Mouse (Mus musculus) forebrain, embryonic 15.5 days (tissue): ENCODE measurements around the gene Cxcr2. TPM values are rescaled to one million over a fixed set of nuclear protein-coding genes. Genes with fewer than 3 reads are reported as not detected.

Experiments
- ATAC-seq: fragments of 200-750 bp; cut with Nextera tagmentation; replicated peaks from 2 replicates; pipeline ENCODE4 v1.8.0; 2017; ENCODE audit warnings: mild to moderate bottlenecking, moderate TSS enrichment, moderate library complexity
- H3K27ac ChIP-seq: fragments of 300-500 bp; sonication (generic); replicated peaks from 2 replicates; pipeline ENCODE4 v1.5.1; 2015; ENCODE audit warnings: mild to moderate bottlenecking, inconsistent platforms
- H3K27me3 ChIP-seq: fragments of 300-500 bp; sonication (generic); 2 replicates; pipeline ENCODE4 v1.6.1; 2015; ENCODE audit warnings: inconsistent platforms
- H3K36me3 ChIP-seq: fragments of 300-500 bp; sonication (generic); 2 replicates; pipeline ENCODE4 v1.6.1; 2015; ENCODE audit warnings: mild to moderate bottlenecking, inconsistent platforms
- H3K4me1 ChIP-seq: fragments of 300-500 bp; sonication (generic); 2 replicates; pipeline ENCODE4 v1.6.1; 2015; ENCODE audit warnings: inconsistent platforms
- H3K4me2 ChIP-seq: fragments of 300-500 bp; sonication (generic); replicated peaks from 2 replicates; pipeline ENCODE4 v1.6.1; 2015; ENCODE audit warnings: mild to moderate bottlenecking, inconsistent platforms
- H3K4me3 ChIP-seq: fragments of 300-500 bp; sonication (generic); 2 replicates; pipeline ENCODE4 v1.5.1; 2015; ENCODE audit warnings: mild to moderate bottlenecking, inconsistent platforms
- H3K9ac ChIP-seq: fragments of 300-500 bp; sonication (generic); replicated peaks from 2 replicates; pipeline ENCODE4 v1.6.1; 2015; ENCODE audit warnings: mild to moderate bottlenecking, inconsistent platforms
- H3K9me3 ChIP-seq: fragments of 300-500 bp; sonication (generic); 2 replicates; pipeline ENCODE4 v1.6.1; 2016; ENCODE audit warnings: inconsistent platforms
- WGBS: fragments of 180-500 bp; shearing (Covaris S2); methylation state at CpG from one replicate; pipeline ENCODE4 v1.1.7; 2015; ENCODE audit warnings: mixed read lengths; 5-methylcytosine and 5-hydroxymethylcytosine counted together
- polyA plus RNA-seq: library from polyadenylated mRNA; unstranded; fragments of >200 nt; fragmentation: Nextera tagmentation; extraction: Ambion mirVana; gene quantifications from 2 replicates; pipeline ENCODE4 v1.2.1, GENCODE M21; 2015

Gene Cxcr2
- polyA plus RNA-seq, 1 experiment from 2014 or later = 0.13 TPM

DNA sequence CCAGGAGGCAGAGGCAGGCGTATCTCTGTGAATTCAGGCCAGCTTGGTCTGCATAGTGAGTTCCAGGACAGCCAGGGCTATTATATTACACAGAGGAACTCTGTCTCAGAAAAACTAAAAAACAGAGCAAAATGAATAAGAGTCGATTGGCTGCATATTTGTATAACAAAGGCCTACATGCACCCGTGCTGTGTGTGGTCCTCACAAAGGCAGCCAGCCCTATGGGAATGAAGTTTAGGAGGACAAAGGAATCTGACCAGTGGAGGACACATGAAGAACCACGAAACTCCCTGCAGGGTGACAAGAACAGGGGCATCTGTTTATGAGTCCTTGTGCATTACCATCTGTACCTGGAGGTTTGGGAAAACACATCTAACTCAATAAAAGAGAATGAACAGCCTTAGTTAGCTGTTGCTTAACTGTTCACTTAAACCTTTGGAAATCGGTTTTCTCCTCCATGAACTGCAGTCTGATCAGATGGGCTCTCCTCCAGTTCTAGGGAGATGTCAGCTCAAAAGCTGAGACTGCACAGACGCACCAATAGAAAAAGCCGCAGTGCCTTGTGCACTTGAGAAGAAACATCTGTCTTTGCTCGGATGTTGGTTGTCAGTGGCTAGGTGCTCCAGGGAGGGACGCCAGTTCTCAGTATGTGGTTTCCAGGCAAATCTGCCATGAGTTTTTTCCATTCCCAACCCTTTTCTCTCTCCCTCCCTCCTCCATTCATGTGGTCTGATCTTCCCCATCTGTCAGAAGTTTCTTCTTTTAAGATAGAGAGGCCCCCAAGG is 26.0 kb downstream of the Cxcr2 start:
- WGBS = 71% methylated on average over 9 of the region's 9 CpGs

DNA sequence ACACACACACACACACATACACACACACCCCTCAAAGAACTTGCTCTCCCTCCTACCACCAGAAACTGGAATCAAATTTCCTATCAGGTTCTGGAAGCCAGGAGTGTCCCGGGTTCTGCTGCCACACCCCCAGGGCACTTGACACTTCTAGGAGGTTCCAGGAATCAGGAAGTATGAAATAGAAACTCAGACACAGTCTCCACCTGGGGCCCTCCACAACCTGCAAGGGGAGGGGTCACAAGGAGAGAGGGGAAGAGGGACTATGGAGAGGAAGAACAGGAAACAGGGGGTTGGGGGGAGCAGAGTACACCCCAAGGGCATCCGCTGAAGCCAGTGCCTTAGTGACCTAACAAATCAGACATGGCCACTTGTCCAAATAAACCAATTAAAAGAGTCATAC is 27.7 kb downstream of the Cxcr2 start:
- no peak for ATAC-seq
- H3K4me3 ChIP-seq = no peak overlapping the region
- no peaks in the 10 kb centered on the region for H3K9me3 ChIP-seq
- H3K27me3 ChIP-seq = no peaks in the 10 kb centered on the region
- no peaks in the 10 kb centered on the region for H3K36me3 ChIP-seq
- H3K4me1 ChIP-seq = no peaks in the 10 kb centered on the region
- H3K27ac ChIP-seq = no peak overlapping the region
- WGBS = 74% methylated on average over 2 of the region's 2 CpGs
- no peak overlapping the region for H3K4me2 ChIP-seq
- H3K9ac ChIP-seq = no peak overlapping the region

More for the DNA sequence above, 26.0 kb downstream of the Cxcr2 start:
- H3K4me3 ChIP-seq = no peak overlapping the region
- H3K9ac ChIP-seq = no peak overlapping the region
- no peak overlapping the region for H3K27ac ChIP-seq
- H3K27me3 ChIP-seq = no peaks in the 10 kb centered on the region
- H3K9me3 ChIP-seq = no peaks in the 10 kb centered on the region
- no peaks in the 10 kb centered on the region for H3K36me3 ChIP-seq
- no peak overlapping the region for H3K4me2 ChIP-seq
- H3K4me1 ChIP-seq = no peaks in the 10 kb centered on the region
- ATAC-seq = no peak

DNA sequence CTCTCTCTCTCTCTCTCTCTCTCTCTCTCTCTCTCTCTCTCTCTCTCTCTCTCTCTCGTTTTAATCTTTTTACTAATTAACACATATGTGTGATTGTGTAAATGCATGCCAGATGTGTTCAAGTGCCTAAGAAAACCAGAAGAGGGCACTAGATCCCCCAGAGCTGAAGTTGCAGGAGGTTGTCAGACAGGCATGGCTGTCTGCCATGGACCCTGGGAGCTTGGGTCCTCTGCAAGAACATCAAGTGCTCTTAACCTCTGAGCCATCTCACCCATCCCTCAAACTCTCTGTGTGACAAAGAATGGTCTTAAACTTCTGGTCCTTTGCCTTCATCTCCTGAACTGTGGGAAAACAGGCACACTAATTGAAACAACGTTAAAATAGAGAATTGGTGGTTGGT is 29.2 kb downstream of the Cxcr2 start:
- no peaks in the 10 kb centered on the region for H3K36me3 ChIP-seq
- no peak for ATAC-seq
- H3K27ac ChIP-seq = no peak overlapping the region
- H3K9me3 ChIP-seq = no peaks in the 10 kb centered on the region
- no peaks in the 10 kb centered on the region for H3K4me1 ChIP-seq
- H3K4me3 ChIP-seq = no peak overlapping the region
- no peak overlapping the region for H3K4me2 ChIP-seq
- WGBS = 58% methylated on average over 2 of the region's 2 CpGs
- H3K9ac ChIP-seq = no peak overlapping the region
- H3K27me3 ChIP-seq = no peaks in the 10 kb centered on the region

DNA sequence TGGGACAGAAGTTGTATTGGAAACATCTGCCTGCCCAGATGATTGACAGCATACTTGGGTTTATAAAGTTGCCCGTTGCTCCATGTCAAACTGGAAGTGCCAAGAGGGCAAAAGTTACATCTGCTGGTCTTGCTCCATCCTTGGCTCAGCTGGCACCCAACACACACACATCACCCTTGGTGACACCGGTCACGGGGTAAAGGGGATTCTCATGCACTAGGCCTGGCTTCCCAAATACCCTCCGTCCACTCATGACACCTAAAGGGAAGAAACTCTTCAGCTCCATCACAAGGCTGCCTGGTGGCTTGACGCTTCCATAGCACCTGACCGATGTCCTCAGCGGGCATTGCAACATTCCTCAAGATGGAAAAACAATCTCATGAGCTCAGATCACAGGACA is 36.7 kb downstream of the Cxcr2 start:
- H3K36me3 ChIP-seq = no peaks in the 10 kb centered on the region
- no peak overlapping the region for H3K9ac ChIP-seq
- no peak overlapping the region for H3K4me3 ChIP-seq
- ATAC-seq = no peak
- no peaks in the 10 kb centered on the region for H3K27me3 ChIP-seq
- H3K27ac ChIP-seq = no peak overlapping the region
- 93% methylated on average over 7 of the region's 7 CpGs for WGBS
- no peak overlapping the region for H3K4me2 ChIP-seq
- no peaks in the 10 kb centered on the region for H3K9me3 ChIP-seq
- no peaks in the 10 kb centered on the region for H3K4me1 ChIP-seq

DNA sequence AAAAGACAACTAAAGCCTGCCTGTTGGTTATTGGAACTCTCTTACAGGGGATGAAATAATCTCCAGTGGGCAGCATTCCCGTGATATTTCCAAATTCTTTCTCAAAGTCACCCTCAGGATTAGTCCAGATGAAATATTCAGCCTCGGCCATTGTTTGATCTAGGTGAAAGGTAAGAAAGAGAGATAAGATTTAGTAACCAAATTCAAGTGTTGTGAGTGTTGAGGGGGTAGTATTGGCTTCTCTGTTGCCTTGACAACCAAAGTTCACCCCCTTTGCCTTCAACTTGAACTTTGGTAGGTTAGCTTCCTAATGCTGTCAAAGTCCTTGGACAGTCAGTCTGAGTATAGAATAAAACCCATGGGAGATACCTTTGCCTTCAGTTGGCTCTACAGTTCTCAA is 38.9 kb downstream of the Cxcr2 start:
- H3K4me3 ChIP-seq = no peak overlapping the region
- whole genome bisulfite sequencing = 87% methylated on average over 2 of the region's 2 CpGs
- no peaks in the 10 kb centered on the region for H3K9me3 ChIP-seq
- no peak for ATAC-seq
- H3K27ac ChIP-seq = no peak overlapping the region
- no peak overlapping the region for H3K9ac ChIP-seq
- no peaks in the 10 kb centered on the region for H3K4me1 ChIP-seq
- no peaks in the 10 kb centered on the region for H3K36me3 ChIP-seq
- H3K27me3 ChIP-seq = no peaks in the 10 kb centered on the region
- H3K4me2 ChIP-seq = no peak overlapping the region

DNA sequence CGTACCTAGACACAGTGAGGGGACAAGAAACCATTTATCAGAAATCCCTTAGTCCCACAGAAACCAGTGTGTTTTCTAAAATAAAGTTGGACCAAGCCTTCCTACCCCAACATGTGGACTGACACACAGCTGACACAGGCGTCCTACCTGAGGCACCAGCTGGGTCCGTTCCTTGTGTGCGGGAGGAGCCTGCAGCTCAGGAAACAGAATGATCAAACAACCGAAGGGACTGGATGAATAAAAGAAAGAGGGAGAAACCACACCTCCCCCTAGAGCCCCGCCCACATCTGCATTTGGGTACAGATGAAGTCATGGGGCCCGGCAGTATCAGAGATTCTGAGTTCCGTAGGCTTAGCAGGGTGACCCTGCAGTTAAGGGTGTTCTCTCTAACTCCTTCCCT is 40.7 kb downstream of the Cxcr2 start, which contains the start of gene Cxcr1:
TSS of gene Cxcr1 (minus strand) at position 187 of the 400 bp plus-strand sequence.
- WGBS = 72% methylated on average over 8 of the region's 8 CpGs
- no peak within 1 kb of the TSS for H3K9ac ChIP-seq
- ATAC-seq = no peak

DNA sequence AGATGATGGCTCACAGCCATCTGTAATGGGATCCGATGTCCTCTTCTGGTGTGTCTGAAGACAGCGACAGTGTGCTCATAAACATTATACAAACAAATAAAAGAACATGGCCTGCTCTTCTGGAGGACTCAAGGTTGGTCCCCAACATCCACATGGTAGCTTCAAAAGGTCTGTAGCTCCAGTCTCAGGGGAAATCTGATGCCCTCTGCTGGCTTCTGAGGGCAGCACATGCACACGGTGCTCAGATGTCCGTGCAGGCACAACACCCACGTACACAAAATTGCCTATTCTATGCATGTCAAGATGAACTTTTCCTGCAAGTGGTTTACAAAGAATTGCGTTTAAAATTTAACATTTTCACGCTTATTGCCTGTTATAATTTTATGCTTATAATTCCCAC is 42.2 kb downstream of the Cxcr2 start:
- Histone ChIP-seq H3K9ac (no peak overlapping the region), H3K9me3 (no peaks in the 10 kb centered on the region), H3K4me3 (no peak overlapping the region), H3K4me1 (no peaks in the 10 kb centered on the region), H3K27me3 (no peaks in the 10 kb centered on the region), H3K36me3 (no peaks in the 10 kb centered on the region), H3K4me2 (no peak overlapping the region), H3K27ac (no peak overlapping the region)
- WGBS = 52% methylated on average over 7 of the region's 7 CpGs
- ATAC-seq = no peak

More for the DNA sequence above, 40.7 kb downstream of the Cxcr2 start, which contains the start of gene Cxcr1:
- H3K4me1 ChIP-seq = no peaks in the 10 kb centered on the region
- H3K9me3 ChIP-seq = no peaks in the 10 kb centered on the region
- H3K4me3 ChIP-seq = no peak within 1 kb of the TSS
- H3K27me3 ChIP-seq = no peaks in the 10 kb centered on the region
- no peak within 1 kb of the TSS for H3K27ac ChIP-seq
- H3K36me3 ChIP-seq = no peaks in the 10 kb centered on the region
- no peak within 1 kb of the TSS for H3K4me2 ChIP-seq

DNA sequence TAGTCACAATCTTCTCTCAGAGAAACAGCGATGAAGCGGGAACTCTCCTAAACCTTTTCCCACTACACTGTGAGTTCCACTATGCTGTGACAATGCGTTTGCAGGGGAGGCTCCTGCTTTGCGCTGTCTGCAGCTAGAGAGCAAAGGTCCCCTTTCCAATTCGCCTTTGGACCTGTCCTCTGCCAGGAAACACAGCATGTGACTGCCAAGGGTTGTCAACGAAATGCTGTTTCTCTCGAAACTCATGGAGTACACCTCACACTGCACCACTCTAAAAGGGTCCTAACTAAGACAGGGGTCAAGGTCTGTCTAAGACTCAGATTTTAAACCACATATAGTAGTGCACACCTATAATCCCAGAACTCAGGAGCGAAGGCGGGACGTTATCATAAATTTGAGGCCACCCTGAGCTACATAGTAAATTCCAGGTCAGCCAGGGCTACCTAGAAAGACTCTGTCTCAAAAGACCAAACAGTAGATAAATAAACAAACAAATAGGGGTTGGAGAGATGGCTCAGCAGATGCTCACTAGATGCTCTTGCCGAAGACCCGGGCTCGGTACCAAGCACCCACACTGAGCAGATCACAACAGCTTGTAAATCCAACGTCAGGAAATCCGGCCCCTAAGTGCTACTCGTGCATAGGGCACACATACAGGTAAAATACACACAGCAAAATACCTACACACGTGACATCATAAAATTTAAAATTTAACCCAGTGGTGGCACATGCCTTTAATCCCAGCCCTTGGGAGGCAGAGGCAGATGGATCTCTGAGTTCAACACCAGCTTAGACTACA is 43.0 kb downstream of the Cxcr2 start:
- 83% methylated on average over 17 of the region's 17 CpGs for WGBS
- Histone ChIP-seq H3K36me3 (no peaks in the 10 kb centered on the region), H3K9ac (no peak overlapping the region), H3K27ac (no peak overlapping the region), H3K9me3 (no peaks in the 10 kb centered on the region), H3K4me3 (no peak overlapping the region), H3K27me3 (no peaks in the 10 kb centered on the region), H3K4me2 (no peak overlapping the region), H3K4me1 (no peaks in the 10 kb centered on the region)
- no peak for ATAC-seq

DNA sequence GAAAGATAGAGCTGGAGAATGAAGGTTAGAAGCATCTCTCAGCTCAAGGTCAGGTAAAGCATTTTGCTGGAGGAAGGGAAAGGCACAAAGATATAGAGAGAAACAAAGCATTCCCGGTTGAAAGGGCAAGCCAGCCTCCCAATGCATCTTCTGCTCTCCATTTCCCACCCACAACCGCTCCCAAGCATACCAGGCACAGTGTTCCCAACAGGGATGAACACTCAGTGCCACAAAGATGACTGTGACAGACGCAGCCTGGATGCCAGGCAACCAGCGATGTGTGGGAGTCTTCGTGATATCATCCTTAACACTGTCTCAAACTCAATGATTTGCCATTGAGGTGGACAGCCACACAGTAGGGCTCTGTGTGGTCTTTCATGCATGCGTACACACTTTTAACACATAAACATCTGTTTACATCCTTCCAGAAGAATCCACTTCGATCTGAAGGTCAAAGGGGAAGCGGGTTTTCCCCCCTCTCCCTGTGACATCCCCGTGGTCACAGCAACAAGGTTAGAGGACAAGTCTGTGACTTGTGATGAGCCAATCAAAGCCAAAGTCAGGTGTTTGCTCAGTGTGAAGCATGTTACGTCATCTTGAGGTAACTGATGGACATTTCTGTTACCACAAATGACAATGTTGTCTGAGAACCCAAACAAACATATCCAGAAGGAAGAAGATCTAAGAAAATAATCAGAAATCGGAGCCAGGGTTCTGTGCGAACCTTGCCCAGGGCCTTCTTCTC is 44.1 kb downstream of the Cxcr2 start:
- Histone ChIP-seq H3K4me3 (no peak overlapping the region), H3K36me3 (no peaks in the 10 kb centered on the region), H3K27me3 (no peaks in the 10 kb centered on the region), H3K4me1 (no peaks in the 10 kb centered on the region), H3K9me3 (no peaks in the 10 kb centered on the region), H3K27ac (no peak overlapping the region), H3K4me2 (no peak overlapping the region), H3K9ac (no peak overlapping the region)
- 86% methylated on average over 12 of the region's 12 CpGs for WGBS
- ATAC-seq = no peak

DNA sequence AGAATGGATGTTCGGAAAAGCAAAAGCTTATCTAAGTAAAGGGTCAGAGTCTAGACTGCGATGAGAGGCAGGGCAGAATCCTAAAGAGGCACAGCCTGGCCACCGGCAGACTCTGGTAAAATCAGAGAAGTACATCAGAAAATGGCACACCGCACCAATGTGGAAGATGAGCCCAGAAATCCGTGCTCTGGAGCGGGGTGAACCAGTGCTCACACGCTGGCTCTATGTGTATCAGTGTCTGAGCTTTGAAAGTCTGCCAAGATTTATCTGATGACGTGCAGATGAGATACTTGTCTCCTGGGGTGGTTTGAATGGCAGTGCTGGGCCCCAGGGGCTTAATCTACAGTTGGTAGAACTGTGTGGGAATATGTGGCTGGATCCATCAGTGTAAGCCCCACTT is 45.3 kb downstream of the Cxcr2 start:
- no peak overlapping the region for H3K27ac ChIP-seq
- ATAC-seq = peak; percentile 61
- no peaks in the 10 kb centered on the region for H3K27me3 ChIP-seq
- WGBS = 66% methylated on average over 8 of the region's 8 CpGs
- H3K4me2 ChIP-seq = no peak overlapping the region
- no peaks in the 10 kb centered on the region for H3K9me3 ChIP-seq
- H3K4me3 ChIP-seq = no peak overlapping the region
- H3K4me1 ChIP-seq = no peaks in the 10 kb centered on the region
- H3K36me3 ChIP-seq = no peaks in the 10 kb centered on the region
- no peak overlapping the region for H3K9ac ChIP-seq

DNA sequence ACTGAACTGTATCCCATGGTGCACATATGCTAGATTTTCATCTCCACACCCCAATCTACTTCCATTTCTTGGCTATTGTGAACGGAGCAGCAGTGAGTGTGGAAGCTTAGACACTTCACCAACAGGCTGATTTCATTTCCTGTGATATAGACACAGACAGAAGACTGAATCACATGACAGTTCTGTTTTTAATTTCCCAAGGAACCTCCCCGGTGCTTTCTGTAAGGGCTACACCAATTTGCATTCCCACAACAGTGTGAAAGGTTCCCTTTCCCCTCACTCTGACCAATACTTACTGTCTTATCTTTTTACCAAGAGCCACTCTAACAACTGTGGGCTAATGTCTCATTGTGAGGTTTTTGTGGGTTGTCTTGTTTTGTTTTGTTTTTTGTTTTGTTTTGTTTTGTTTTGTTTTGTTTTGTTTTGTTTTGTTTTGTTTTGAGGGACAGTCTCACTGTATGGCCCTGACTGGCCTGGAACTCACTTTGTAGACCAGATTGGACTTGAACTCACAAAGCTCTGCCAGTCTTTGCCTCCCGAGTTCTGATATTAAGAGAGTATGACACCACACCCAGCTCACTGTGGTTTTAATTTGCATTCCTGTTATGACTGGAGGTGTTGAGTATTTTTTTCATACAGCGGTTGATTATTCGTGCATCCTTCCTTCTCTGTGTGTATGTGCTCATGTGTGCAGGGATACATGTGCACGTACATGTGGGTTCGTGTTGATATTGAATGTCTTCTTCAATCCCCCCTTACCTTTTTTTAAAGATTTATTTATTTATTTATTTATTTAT is 47.5 kb downstream of the Cxcr2 start:
- no peak overlapping the region for H3K27ac ChIP-seq
- WGBS = 87% methylated on average over 7 of the region's 7 CpGs
- ATAC-seq = no peak

More for the DNA sequence above, 47.5 kb downstream of the Cxcr2 start:
- no peak overlapping the region for H3K4me3 ChIP-seq
- no peaks in the 10 kb centered on the region for H3K9me3 ChIP-seq
- no peaks in the 10 kb centered on the region for H3K27me3 ChIP-seq
- H3K4me1 ChIP-seq = no peaks in the 10 kb centered on the region
- H3K4me2 ChIP-seq = no peak overlapping the region
- no peaks in the 10 kb centered on the region for H3K36me3 ChIP-seq
- no peak overlapping the region for H3K9ac ChIP-seq
